Mouse (Mus musculus) fat pad, adult 2 months (tissue): ENCODE data around the gene Nr2e1.

ENCODE experiments used
- DNase-seq: peaks from one replicate; pipeline ENCODE4 v3.0.0-alpha.2; 2011; ENCODE audit warnings: low read depth, low spot score; ENCODE audit errors: extremely low read depth

The Nr2e1 gene

GRCm38 (mm10) chr10:42546507-42546906, 36.9 kb downstream of the Nr2e1 start:
- DNase-seq: no peak

DNA sequence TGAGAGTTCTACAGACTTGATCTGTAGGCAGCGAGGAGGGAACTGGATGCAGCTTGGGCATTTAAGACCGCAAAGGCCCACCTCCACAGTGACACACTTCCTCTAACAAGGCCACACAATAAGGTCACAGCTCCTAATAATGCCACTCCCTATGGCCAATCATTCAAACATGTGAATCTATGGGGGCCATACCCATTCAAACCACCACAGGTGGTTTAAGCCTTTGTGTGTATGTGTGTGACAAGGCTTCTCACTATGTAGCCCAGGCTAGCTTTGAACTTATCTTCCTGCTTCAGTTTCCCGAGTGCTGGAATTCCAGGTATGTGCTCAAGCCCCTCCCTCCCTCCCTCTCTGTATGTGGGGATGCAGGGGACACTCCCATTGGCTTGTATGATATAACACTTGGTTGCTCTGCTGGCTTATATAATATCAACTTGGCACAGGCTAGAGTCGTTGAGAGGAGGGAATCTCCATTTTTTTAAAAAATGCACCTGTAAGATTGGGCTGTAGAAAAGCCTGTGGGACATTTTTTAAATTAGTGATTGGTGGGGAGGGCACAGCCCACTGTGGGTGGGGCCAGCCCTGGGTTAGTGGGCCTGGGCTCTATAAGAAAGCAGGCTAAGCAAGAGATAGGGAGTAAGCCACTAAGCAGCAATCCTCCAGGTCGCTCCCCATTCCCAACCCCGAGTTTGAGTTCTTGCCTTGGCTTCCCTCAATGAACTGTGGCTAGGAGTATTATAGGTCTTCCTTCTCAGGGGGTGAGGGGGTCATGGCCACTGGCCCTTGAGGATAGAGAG, 37.5 kb downstream of the Nr2e1 start:
- no peak for DNase-seq

DNA sequence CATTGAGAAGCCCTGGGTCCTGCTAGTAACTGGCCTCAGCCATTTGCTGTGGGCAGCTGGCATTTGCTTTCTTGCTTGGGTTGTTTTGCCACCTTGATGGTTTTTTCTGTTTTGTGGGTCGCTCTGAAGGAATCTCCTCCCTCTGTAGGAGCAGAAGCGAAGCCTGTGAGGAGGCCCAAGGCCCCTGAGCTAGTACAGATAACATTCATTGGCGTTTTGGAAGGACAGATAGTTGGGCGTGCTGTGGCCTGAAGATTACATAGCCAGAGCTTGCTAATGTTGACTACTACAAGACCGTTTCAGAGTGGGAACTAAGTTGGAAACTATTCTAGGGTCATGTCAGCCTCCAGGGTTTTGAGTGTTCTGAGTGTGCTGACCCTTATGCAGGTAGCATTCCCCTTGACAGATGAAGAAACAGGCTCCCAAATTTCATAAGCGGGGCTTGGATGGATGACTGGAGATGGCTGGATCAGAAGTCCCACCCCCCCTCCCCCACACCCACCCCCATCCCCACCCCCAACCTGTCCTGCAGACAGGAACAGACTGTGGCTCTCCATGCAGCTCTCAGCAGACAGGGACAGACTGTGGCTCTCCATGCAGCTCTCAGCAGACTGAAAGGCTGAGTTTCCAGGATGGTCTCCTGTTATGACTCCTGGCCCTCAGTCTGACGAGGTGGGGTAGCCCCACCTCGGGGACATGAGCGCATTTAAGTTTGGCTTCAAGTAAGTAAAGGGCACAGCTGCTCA, 45.7 kb downstream of the Nr2e1 start:
- no peak for DNase-seq

DNA sequence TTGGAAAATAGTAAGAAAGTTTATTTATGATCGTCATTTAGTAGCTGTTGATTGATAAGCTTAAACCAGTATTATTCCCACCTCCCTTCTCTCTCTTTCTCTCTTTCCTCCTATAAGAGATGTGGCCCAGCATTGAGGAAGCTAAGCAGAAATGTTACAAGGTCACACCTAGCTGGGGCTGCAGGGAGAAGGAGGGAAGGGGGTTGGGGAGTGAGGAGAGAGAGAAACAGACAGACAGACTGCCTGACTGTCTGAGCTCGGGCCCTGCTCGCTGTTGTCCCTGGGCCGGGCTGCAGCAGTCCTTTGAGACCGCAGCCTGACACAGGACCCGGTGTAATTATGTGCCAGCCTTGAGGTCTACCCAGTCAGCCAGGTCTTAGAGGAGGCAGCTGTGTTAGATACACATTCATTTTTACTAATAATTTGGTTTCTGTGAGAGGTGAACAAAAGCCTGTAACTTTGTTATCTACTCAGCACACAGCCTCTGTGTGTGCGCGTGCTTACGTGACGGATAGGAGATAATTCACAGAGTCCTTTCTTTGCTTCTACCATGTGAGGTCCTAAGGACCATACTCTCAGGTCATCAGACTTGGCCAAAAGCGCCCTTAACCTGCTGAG, 49.5 kb downstream of the Nr2e1 start:
- DNase-seq: no peak

- no peak for DNase-seq
These were observed 57.8 kb downstream of the Nr2e1 start for GRCm38 (mm10) chr10:42525682-42526081.

DNA sequence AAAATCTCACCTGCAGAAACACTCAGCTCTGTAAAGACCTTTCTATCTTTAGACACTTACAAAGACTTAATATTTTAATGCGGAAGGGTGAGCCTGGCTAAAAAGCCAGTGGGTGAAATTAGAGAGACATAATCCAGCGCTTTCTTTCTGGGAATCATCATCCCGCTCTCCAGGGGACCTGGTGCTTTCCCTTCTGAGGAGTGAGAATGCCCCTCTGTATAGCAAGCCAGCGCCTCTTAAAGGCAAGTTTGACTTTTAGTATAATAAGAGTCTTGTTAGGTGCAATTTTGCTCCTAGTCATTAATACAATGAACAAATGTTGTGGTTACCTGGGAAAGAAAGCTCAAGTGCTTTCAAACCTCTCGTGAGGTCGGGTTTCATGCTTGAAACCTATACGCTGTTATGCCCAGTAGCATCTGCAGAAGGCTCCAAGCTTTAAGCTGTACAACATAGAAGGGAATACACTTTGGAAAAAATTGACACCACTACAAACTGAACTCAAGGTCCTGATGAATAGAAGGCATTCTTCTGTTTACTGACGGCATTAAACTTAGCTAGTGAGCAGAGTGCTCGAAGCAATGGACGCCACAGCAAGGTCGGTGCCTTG, 59.8 kb downstream of the Nr2e1 start:
- DNase-seq: no peak

DNA sequence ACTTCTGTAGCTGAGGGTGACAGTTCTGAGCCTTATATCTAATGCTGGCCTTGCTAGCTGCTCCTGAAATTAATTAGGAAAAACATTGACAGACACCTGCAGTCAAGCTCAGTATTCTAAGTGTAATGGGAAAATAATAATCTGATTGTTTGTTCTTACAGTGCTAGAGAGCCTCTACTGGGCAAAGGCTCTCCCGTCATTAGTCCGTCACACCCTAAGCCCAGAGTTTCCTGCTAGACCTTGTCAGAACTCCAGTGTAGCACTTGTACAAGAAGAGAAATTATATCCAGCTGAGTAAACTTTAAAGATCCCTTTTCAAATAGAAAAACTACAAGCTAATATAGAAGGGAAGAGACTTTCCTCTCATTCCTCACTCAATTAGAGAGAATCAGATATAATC, 60.5 kb downstream of the Nr2e1 start:
- DNase-seq: no peak

GRCm38 (mm10) chr10:42521315-42521981, 62.0 kb downstream of the Nr2e1 start:
- DNase-seq: no peak

DNA sequence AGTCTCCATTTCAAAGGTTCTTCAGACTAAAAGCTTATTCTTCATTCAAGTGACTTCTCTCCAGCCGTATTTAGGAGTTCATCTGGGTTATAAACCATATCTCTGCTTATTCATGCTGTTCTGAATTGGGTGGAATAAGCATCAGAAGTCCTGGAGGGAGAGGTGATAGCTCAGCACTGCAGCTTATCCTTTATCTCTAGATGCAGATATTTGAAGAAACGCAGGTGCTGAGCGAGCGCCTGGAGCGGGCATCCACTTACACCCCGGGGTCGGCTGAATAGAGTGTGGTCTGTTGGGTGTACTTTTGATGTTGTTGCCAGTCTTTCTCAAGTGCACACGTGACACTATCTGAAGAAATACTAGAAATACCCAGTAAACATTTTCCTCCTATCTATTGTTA, 65.1 kb downstream of the Nr2e1 start:
- DNase-seq: no peak

DNA sequence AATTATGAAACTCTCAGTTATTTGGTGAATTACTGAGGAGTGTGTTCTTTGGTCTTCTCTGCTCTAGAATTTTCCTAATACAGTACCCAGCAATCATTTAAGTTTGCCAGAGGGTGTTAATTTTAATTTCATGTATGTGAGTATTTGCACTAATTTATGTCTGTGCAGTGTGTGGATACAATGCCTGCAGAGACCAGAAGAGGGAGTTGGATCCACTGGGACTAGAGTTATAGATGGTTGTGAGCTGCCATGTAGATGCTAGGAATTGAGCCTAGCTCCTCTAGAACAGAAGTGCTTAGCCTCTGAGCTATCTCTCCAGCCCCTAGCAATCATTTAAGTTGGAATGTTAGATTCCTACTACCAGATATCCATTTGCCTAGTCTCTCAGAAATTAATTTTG, 69.3 kb downstream of the Nr2e1 start:
- no peak for DNase-seq
